ENCODE assay signal across 22 mouse cellular contexts in the genomic region with DNA sequence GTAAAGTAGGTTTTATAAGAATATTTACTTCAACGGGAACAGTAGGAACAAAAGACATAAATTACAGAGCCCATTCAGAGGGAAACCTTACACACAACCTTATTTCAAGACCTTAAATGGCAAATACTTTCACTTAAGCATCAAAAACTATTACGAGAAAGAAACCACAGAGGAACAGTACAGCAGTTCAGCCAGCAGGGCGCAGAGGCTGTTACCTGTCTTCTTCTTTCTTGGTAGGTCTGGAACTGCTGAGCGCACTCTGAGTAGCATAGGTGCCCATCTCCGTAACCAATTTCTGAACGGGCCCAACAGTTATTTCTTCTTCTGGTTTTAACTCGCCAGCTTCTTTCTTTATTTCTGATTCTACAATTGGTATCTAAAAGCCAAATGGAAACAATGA. TPM values are rescaled to one million over a fixed set of nuclear protein-coding genes. Genes with fewer than 3 reads are reported as not detected.
DNase-seq lines count a peak whose midpoint lies in the region; ATAC-seq and TF ChIP-seq lines count a peak whose summit lies in the region.
"Had no signal": no experiment of that assay in that cellular context is flagged by ENCODE, and none has a peak within 500 bp of the region (broad histone marks: within the 10 kb centered on the region; RNA-seq: fewer than 3 reads in every experiment).

No protein-coding gene starts in this region.

- in situ Hi-C loops in Patski (cut with MboI; ENCODE audit: low pct_unique_long_range_greater_than_20kb), result no loop called here

- DNase-seq in liver, adult 2 months (ENCODE audit: extremely low read depth, low read depth, low spot score), result no peak
- DNase-seq in liver, embryonic 11.5 days (ENCODE audit: low spot score), result no peak
- peak; percentile 22 for DNase-seq in CD4-positive helper T cell, adult 2 months (ENCODE audit: low read depth, low spot score)
- no peak for DNase-seq in Patski (ENCODE audit: low read depth, low spot score)
- no peak for DNase-seq in right cerebral cortex, adult 2 months (ENCODE audit: low spot score in 2 of 2)
- no peak for DNase-seq in cerebellum, adult 2 months
- DNase-seq: adrenal gland, adult 2 months; cerebellum, postnatal 10 days; gastrocnemius, postnatal 10 days; heart, adult 18-20 months; kidney, adult 8-10 months; kidney, postnatal 36 days; lung, adult 2 months; spleen, adult 18-20 months had no signal

- no peak for ATAC-seq in liver, embryonic 11.5 days (replicated peaks; ENCODE audit: low FRiP score)
- no peak for ATAC-seq in Patski
- ATAC-seq in megakaryocyte-erythroid progenitor cell, adult 5-6 weeks (replicated peaks; ENCODE audit: low FRiP score, low TSS enrichment, poor library complexity, severe bottlenecking), result peak; percentile 59; the same call in 1 of the 2 replicates
- ATAC-seq: forebrain, embryonic 14.5 days; hindbrain, postnatal 0 days had no signal

- H3K9ac ChIP-seq in liver, adult 2 months (ENCODE audit: low read depth, low read length), result no peak overlapping the region
- H3K9ac ChIP-seq in liver, embryonic 11.5 days (ENCODE audit: low read depth, low read length), result no peak overlapping the region
- H3K9ac ChIP-seq: embryonic facial prominence, embryonic 12.5 days; limb, embryonic 12.5 days; midbrain, embryonic 12.5 days had no signal

- no peaks in the 10 kb centered on the region for H3K27me3 ChIP-seq in liver, adult 2 months (ENCODE audit: control insufficient read depth, insufficient read depth, low read length)
- no peaks in the 10 kb centered on the region for H3K27me3 ChIP-seq in liver, embryonic 11.5 days (replicated peaks; ENCODE audit: control insufficient read depth, insufficient read depth, low read length)
- no peaks in the 10 kb centered on the region for H3K27me3 ChIP-seq in Patski
- no peaks in the 10 kb centered on the region for H3K27me3 ChIP-seq in cerebellum, adult 2 months (ENCODE audit: control insufficient read depth, insufficient read depth, low read length)
- H3K27me3 ChIP-seq: embryonic facial prominence, embryonic 12.5 days; limb, embryonic 12.5 days; midbrain, embryonic 12.5 days had no signal

- H3K4me1 ChIP-seq in liver, adult 2 months (ENCODE audit: control insufficient read depth, insufficient read depth, low read length), result peaks cover 8% of the 10 kb centered on the region
- no peaks in the 10 kb centered on the region for H3K4me1 ChIP-seq in liver, embryonic 11.5 days (replicated peaks; ENCODE audit: control insufficient read depth, insufficient read depth, low read length)
- no peaks in the 10 kb centered on the region for H3K4me1 ChIP-seq in cerebellum, adult 2 months (ENCODE audit: control insufficient read depth, insufficient read depth, low read length)
- H3K4me1 ChIP-seq: embryonic facial prominence, embryonic 12.5 days; limb, embryonic 12.5 days; midbrain, embryonic 12.5 days had no signal

- POLR2A ChIA-PET in Patski (lab: Charles Lee), result interaction anchor here (0.6 kb wide), 1 partner anchor 70 kb away, joined by 6 read pairs; no protein-coding TSS in a partner anchor

- WGBS in liver, adult 2 months, result 90% methylated on average over 7 of the region's 7 CpGs
- WGBS in liver, embryonic 11.5 days, result 90% methylated on average over 7 of the region's 7 CpGs
- 96% methylated on average over 7 of the region's 7 CpGs for WGBS in cerebellum, adult 2 months

- no peak overlapping the region for H3K27ac ChIP-seq in liver, adult 2 months (replicated peaks; ENCODE audit: insufficient read depth, low read depth, low read length)
- no peak overlapping the region for H3K27ac ChIP-seq in liver, embryonic 11.5 days (ENCODE audit: low read depth, low read length)
- H3K27ac ChIP-seq in cerebellum, adult 2 months (ENCODE audit: insufficient read depth, low read length), result no peak overlapping the region
- H3K27ac ChIP-seq: embryonic facial prominence, embryonic 12.5 days; hindbrain, postnatal 0 days; limb, embryonic 12.5 days; macrophage; midbrain, embryonic 12.5 days had no signal

- no peaks in the 10 kb centered on the region; the same call in 1 of the 2 replicates for H3K79me2 ChIP-seq in liver, adult 2 months (ENCODE audit: control insufficient read depth, insufficient read depth, low read length)

- H3K36me3 ChIP-seq in liver, adult 2 months (ENCODE audit: control insufficient read depth, insufficient read depth, low read length), result peaks cover 60% of the 10 kb centered on the region
- H3K36me3 ChIP-seq in liver, embryonic 11.5 days (ENCODE audit: control insufficient read depth, insufficient read depth, low read length), result peaks cover 27% of the 10 kb centered on the region

- no peak overlapping the region for H3K4me3 ChIP-seq in liver, adult 2 months (ENCODE audit: insufficient read depth, low read depth, low read length)
- H3K4me3 ChIP-seq in liver, embryonic 11.5 days (ENCODE audit: low read depth, low read length), result no peak overlapping the region
- no peak overlapping the region for H3K4me3 ChIP-seq in cerebellum, adult 2 months (replicated peaks; ENCODE audit: insufficient read depth, low read depth, low read length)
- H3K4me3 ChIP-seq: embryonic facial prominence, embryonic 12.5 days; erythroblast, embryonic 14.5 days; limb, embryonic 12.5 days; midbrain, embryonic 12.5 days had no signal

- no peak for TF ChIP-seq POLR2A in liver, adult 2 months (IDR thresholded peaks at IDR 0.05; ENCODE audit: extremely low read depth, insufficient read depth, low read length)
- no peak for TF ChIP-seq POLR2A in cerebellum, adult 2 months (IDR thresholded peaks at IDR 0.05; ENCODE audit: borderline replicate concordance, insufficient read depth, low read length)

- peak; percentile 7; the same call in 1 of the 2 replicates for TF ChIP-seq CTCF in liver, adult 2 months (IDR thresholded peaks at IDR 0.05; ENCODE audit: low read depth, low read length)
- peak; percentile 29 for TF ChIP-seq CTCF in Patski (IDR thresholded peaks at IDR 0.05)
- no peak for TF ChIP-seq CTCF in cerebellum, adult 2 months (IDR thresholded peaks at IDR 0.05; ENCODE audit: borderline replicate concordance, insufficient read depth, low read depth, low read length)

- no peak overlapping the region for H3K4me2 ChIP-seq in liver, embryonic 11.5 days
- H3K4me2 ChIP-seq: embryonic facial prominence, embryonic 12.5 days; limb, embryonic 12.5 days; midbrain, embryonic 12.5 days had no signal

- H3K9me3 ChIP-seq in liver, embryonic 11.5 days (ENCODE audit: control insufficient read depth, low read length), result no peaks in the 10 kb centered on the region
- H3K9me3 ChIP-seq: embryonic facial prominence, embryonic 12.5 days; limb, embryonic 12.5 days; midbrain, embryonic 12.5 days had no signal

- CTCF ChIA-PET in Patski (lab: Charles Lee), result no interaction called here

RNA-seq across cellular contexts. Expression of a gene that starts 21.5 kb away (rescaled TPM):
- 79.1 and 82.7 TPM in 2 replicates for total RNA-seq in liver, adult 2 months (2014; rRNA removed)
- polyA plus RNA-seq in liver, adult 2 months (2012; rRNA removed), result 20.3 and 20.9 TPM in 2 replicates
- polyA plus RNA-seq in liver, embryonic 11.5 days (2014; fragmentation: Nextera tagmentation; extraction: Ambion mirVana), result 102 and 117 TPM in 2 replicates
- polyA plus RNA-seq in Patski (2021), result 134 TPM
- total RNA-seq in megakaryocyte-erythroid progenitor cell, adult 5-6 weeks (2014; fragmentation: Nextera tagmentation), result 69.9 and 92.9 TPM in 2 replicates
- 69.6 and 89.7 TPM in 2 replicates for total RNA-seq in megakaryocyte-erythroid progenitor cell, adult 5-6 weeks (2017)
- 44.9 and 50.5 TPM in 2 replicates for polyA plus RNA-seq in cerebellum, adult 2 months (2012; rRNA removed)

RNA-seq across cellular contexts. Expression of a gene that starts 42.9 kb away (rescaled TPM):
- total RNA-seq in liver, adult 2 months (2014; rRNA removed), result 189 and 194 TPM in 2 replicates
- polyA plus RNA-seq in liver, adult 2 months (2012; rRNA removed), result 88.9 and 96.5 TPM in 2 replicates
- polyA plus RNA-seq in liver, embryonic 11.5 days (2014; fragmentation: Nextera tagmentation; extraction: Ambion mirVana), result 457 and 496 TPM in 2 replicates
- polyA plus RNA-seq in Patski (2021), result 258 TPM
- 201 and 286 TPM in 2 replicates for total RNA-seq in megakaryocyte-erythroid progenitor cell, adult 5-6 weeks (2014; fragmentation: Nextera tagmentation)
- total RNA-seq in megakaryocyte-erythroid progenitor cell, adult 5-6 weeks (2017), result 276 and 352 TPM in 2 replicates
- polyA plus RNA-seq in cerebellum, adult 2 months (2012; rRNA removed), result 177 and 179 TPM in 2 replicates
